Mouse (Mus musculus) myocyte (in vitro differentiated cells): ENCODE data around the gene Eef2k.

Experiments used
- MAX ChIP-seq: IDR thresholded peaks from one replicate; pipeline ENCODE4 v1.6.1; 2011; ENCODE audit warnings: low read depth, mild to moderate bottlenecking, control low read depth
- POLR2A ChIP-seq: IDR thresholded peaks from one replicate; pipeline ENCODE4 v1.6.1; 2011; ENCODE audit warnings: low read depth, mild to moderate bottlenecking, control low read depth, moderate library complexity; ENCODE audit not compliant: insufficient read length
- POLR2AphosphoS2 ChIP-seq: IDR thresholded peaks from one replicate; pipeline ENCODE4 v1.6.1; 2011; ENCODE audit warnings: low read depth, control low read depth; ENCODE audit not compliant: insufficient read length
- SRF ChIP-seq: IDR thresholded peaks from one replicate; pipeline ENCODE4 v1.6.1; 2011; ENCODE audit warnings: low read depth; ENCODE audit not compliant: control insufficient read depth, insufficient read length
- TCF12 ChIP-seq: IDR thresholded peaks from one replicate; pipeline ENCODE4 v1.6.1; 2011; ENCODE audit warnings: mild to moderate bottlenecking, control low read depth; ENCODE audit not compliant: poor library complexity, insufficient read depth, severe bottlenecking

DNA sequence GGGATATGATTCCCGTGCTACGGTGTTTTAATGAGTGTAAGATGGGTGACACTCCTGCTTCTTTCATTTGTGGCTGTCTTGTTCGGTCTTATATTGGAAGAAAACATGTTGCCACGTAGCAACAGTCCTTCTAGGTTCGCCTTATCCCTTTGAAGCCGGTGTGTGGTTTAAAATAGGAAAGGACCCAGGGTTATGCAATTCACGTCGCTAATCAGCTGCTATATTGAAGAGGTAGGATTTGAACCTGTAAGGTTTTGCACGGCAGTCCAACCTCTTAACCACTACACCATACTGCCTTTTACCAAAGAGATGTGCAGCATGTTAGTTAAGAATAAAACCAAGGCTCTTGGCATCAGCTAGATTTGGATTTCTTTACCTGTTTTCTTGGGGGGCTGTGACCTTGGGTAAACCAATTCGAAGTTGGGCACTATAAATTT is 75.9 kb downstream of the Eef2k start:
- TF ChIP-seq SRF = no peak
- no peak for TF ChIP-seq MAX
- no peak for TF ChIP-seq TCF12
- no peak for TF ChIP-seq POLR2A
- peak; percentile 46 for TF ChIP-seq POLR2AphosphoS2
